Comparison of ENCODE assay signal across 23 mouse cellular contexts in the genomic region with DNA sequence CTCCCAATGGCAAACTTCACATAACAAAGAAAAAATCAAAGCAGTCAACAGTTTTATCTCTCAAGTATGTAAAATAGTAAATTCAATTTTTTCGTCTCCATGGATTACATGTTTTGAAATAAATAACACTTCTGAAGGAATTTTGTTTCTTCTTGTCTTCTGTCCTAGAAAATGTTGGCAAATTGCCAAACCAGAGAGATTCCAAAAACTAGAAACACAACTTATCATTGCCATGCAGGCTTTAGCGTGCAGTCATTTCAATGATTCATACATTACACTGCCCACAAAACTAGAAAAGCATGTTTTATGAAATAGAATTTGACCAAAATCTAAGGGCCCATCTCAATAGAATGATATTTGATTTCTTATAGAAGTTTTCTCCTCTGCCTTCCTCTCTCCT.
DNase-seq lines count a peak whose midpoint lies in the region; ATAC-seq and TF ChIP-seq lines count a peak whose summit lies in the region.
"Had no signal": no experiment of that assay in that cellular context is flagged by ENCODE, and none has a peak within 500 bp of the region (broad histone marks: within the 10 kb centered on the region; RNA-seq: fewer than 3 reads in every experiment).

No protein-coding gene starts in this region.

- no peak for ATAC-seq in forebrain, embryonic 14.5 days
- no peak for ATAC-seq in forebrain, embryonic 12.5 days (ENCODE audit: low FRiP score)
- ATAC-seq: CD4-positive, CD25-positive, alpha-beta regulatory T cell, adult 4 months; forebrain, embryonic 15.5 days; hindbrain, embryonic 16.5 days; inflammation-experienced regulatory T-cells, adult 6 months; intestine, postnatal 0 days had no signal

- no peak overlapping the region for H3K4me3 ChIP-seq in forebrain, embryonic 14.5 days (ENCODE audit: low read depth, low read length)
- H3K4me3 ChIP-seq in forebrain, embryonic 12.5 days (replicated peaks), result no peak overlapping the region
- no peak overlapping the region for H3K4me3 ChIP-seq in myocyte
- no peak overlapping the region for H3K4me3 ChIP-seq in kidney, adult 2 months (ENCODE audit: insufficient read depth, low read depth, low read length)
- H3K4me3 ChIP-seq: forebrain, embryonic 15.5 days; heart, embryonic 10.5 days; hindbrain, embryonic 12.5 days had no signal

- no peak overlapping the region for H3K4me2 ChIP-seq in forebrain, embryonic 14.5 days (ENCODE audit: low read length)
- no peak overlapping the region for H3K4me2 ChIP-seq in forebrain, embryonic 12.5 days
- H3K4me2 ChIP-seq in myocyte (ENCODE audit: low read depth), result peak overlapping the region; percentile 19
- H3K4me2 ChIP-seq: forebrain, embryonic 15.5 days; hindbrain, embryonic 12.5 days had no signal

- WGBS in forebrain, embryonic 14.5 days, result 85% methylated on average over 2 of the region's 2 CpGs
- WGBS in forebrain, embryonic 12.5 days, result 91% methylated on average over 2 of the region's 2 CpGs
- WGBS in kidney, adult 2 months, result 78% methylated on average over 2 of the region's 2 CpGs

- peak; percentile 1 for DNase-seq in forebrain, embryonic 14.5 days (ENCODE audit: low spot score)
- peak; percentile 4 for DNase-seq in 416B (ENCODE audit: low read depth)
- peak; percentile 81 for DNase-seq in NIH3T3 (ENCODE audit: low read depth)
- no peak for DNase-seq in kidney, adult 2 months
- DNase-seq in layer of hippocampus, postnatal 36 days, result no peak
- DNase-seq in right cerebral cortex, adult 2 months (ENCODE audit: low spot score in 2 of 2), result no peak
- DNase-seq: adrenal gland, postnatal 10 days; cerebellum, adult 11-12 months; cerebellum, adult 9-11 months; gastrocnemius, postnatal 10 days; heart, adult 18-20 months; heart, postnatal 10 days; heart, postnatal 4 days had no signal

- no peak overlapping the region for H3K27ac ChIP-seq in forebrain, embryonic 14.5 days (ENCODE audit: low read depth, low read length)
- no peak overlapping the region for H3K27ac ChIP-seq in forebrain, embryonic 12.5 days
- H3K27ac ChIP-seq in kidney, adult 2 months (ENCODE audit: insufficient read depth, low read depth, low read length), result no peak overlapping the region
- H3K27ac ChIP-seq: forebrain, embryonic 15.5 days; heart, embryonic 10.5 days; hindbrain, embryonic 12.5 days had no signal

- TF ChIP-seq CTCF in kidney, adult 2 months (conservative IDR thresholded peaks at IDR 0.05; ENCODE audit: insufficient read depth, insufficient read length, low read depth, low read length), result no peak

- TF ChIP-seq POLR2A in myocyte (IDR thresholded peaks at IDR 0.05; ENCODE audit: insufficient read length, low read depth), result no peak
- TF ChIP-seq POLR2A in kidney, adult 2 months (IDR thresholded peaks at IDR 0.05; ENCODE audit: low read depth, low read length), result no peak

- no peaks in the 10 kb centered on the region for H3K27me3 ChIP-seq in forebrain, embryonic 14.5 days (replicated peaks; ENCODE audit: control insufficient read depth, insufficient read depth, low read length)
- H3K27me3 ChIP-seq in forebrain, embryonic 12.5 days, result no peaks in the 10 kb centered on the region
- H3K27me3 ChIP-seq in myocyte (ENCODE audit: control insufficient read depth, insufficient read depth, insufficient read length), result no peaks in the 10 kb centered on the region
- no peaks in the 10 kb centered on the region for H3K27me3 ChIP-seq in kidney, adult 2 months (replicated peaks; ENCODE audit: control insufficient read depth, insufficient read depth, low read length)
- H3K27me3 ChIP-seq: forebrain, embryonic 15.5 days; hindbrain, embryonic 12.5 days had no signal

- no peak overlapping the region for H3K9ac ChIP-seq in forebrain, embryonic 14.5 days (ENCODE audit: low read length)
- no peak overlapping the region for H3K9ac ChIP-seq in forebrain, embryonic 12.5 days
- H3K9ac ChIP-seq: forebrain, embryonic 15.5 days; hindbrain, embryonic 12.5 days had no signal

- no peaks in the 10 kb centered on the region for H3K9me3 ChIP-seq in forebrain, embryonic 14.5 days (replicated peaks; ENCODE audit: control insufficient read depth, low read length)
- no peaks in the 10 kb centered on the region for H3K9me3 ChIP-seq in forebrain, embryonic 12.5 days
- H3K9me3 ChIP-seq: forebrain, embryonic 15.5 days; heart, embryonic 10.5 days; hindbrain, embryonic 12.5 days had no signal

- no peak overlapping the region for H3ac ChIP-seq in myocyte (ENCODE audit: control insufficient read depth, insufficient read length)

- no peaks in the 10 kb centered on the region for H3K79me2 ChIP-seq in myocyte (ENCODE audit: control insufficient read depth, insufficient read depth)

- no peaks in the 10 kb centered on the region for H3K4me1 ChIP-seq in forebrain, embryonic 14.5 days (ENCODE audit: control insufficient read depth, insufficient read depth, low read length)
- no peaks in the 10 kb centered on the region for H3K4me1 ChIP-seq in forebrain, embryonic 12.5 days
- H3K4me1 ChIP-seq in kidney, adult 2 months (ENCODE audit: control insufficient read depth, insufficient read depth, low read length), result no peaks in the 10 kb centered on the region
- H3K4me1 ChIP-seq: forebrain, embryonic 15.5 days; heart, embryonic 10.5 days; hindbrain, embryonic 12.5 days had no signal

- H3K36me3 ChIP-seq in forebrain, embryonic 14.5 days (ENCODE audit: control insufficient read depth, insufficient read depth, low read length), result no peaks in the 10 kb centered on the region
- no peaks in the 10 kb centered on the region for H3K36me3 ChIP-seq in forebrain, embryonic 12.5 days (replicated peaks)
- H3K36me3 ChIP-seq in myocyte (ENCODE audit: control insufficient read depth, insufficient read depth), result no peaks in the 10 kb centered on the region
- H3K36me3 ChIP-seq in kidney, adult 2 months (ENCODE audit: control insufficient read depth, insufficient read depth, low read length), result no peaks in the 10 kb centered on the region
- H3K36me3 ChIP-seq: forebrain, embryonic 15.5 days; G1E; heart, embryonic 10.5 days; hindbrain, embryonic 12.5 days had no signal

TF ChIP-seq in myocyte, 11 proteins besides CTCF, POLR2A, EP300 and RAD21:
- TF ChIP-seq USF1 (IDR thresholded peaks at IDR 0.05; ENCODE audit: low read depth) (no peak), SRF (IDR thresholded peaks at IDR 0.05; ENCODE audit: control insufficient read depth, insufficient read length, low read depth) (no peak), CEBPB (IDR thresholded peaks at IDR 0.05; ENCODE audit: insufficient read depth, poor library complexity, severe bottlenecking) (no peak), POLR2AphosphoS2 (IDR thresholded peaks at IDR 0.05; ENCODE audit: insufficient read length, low read depth) (no peak), TCF12 (IDR thresholded peaks at IDR 0.05; ENCODE audit: insufficient read depth, poor library complexity, severe bottlenecking) (no peak), MYOD1 (IDR thresholded peaks at IDR 0.05; ENCODE audit: control insufficient read depth in 1 of 3, insufficient read length in 2 of 3, low read depth in 2 of 3) (no peak), TCF3 (IDR thresholded peaks at IDR 0.05; ENCODE audit: insufficient read length, low read depth) (no peak), MYOG (IDR thresholded peaks at IDR 0.05; ENCODE audit: control insufficient read depth in 1 of 3, insufficient read depth in 1 of 3, insufficient read length in 2 of 3, low read depth in 2 of 3) (no peak), MAX (IDR thresholded peaks at IDR 0.05; ENCODE audit: low read depth) (no peak), REST (IDR thresholded peaks at IDR 0.05; ENCODE audit: insufficient read depth, insufficient read length) (no peak), E2F4 (IDR thresholded peaks at IDR 0.05; ENCODE audit: insufficient read depth) (no peak)

Comparison
In these comparisons a context has a peak if more than half of its experiments do, and no peak if none do; other contexts are left out.
1. DNase-seq: peak in forebrain, embryonic 14.5 days (single experiment), 416B (single experiment) and NIH3T3 (single experiment); none in kidney, adult 2 months (single experiment), layer of hippocampus, postnatal 36 days (0 of 2) and right cerebral cortex, adult 2 months (0 of 2).